Mouse (Mus musculus) ES-E14 (cell line): ENCODE results near the gene Pparg. TPM values are rescaled to one million over a fixed set of nuclear protein-coding genes. Genes with fewer than 3 reads are reported as not detected.

Experiments
- DNase-seq: peaks from one replicate; pipeline ENCODE4 v3.0.0-alpha.2; 2013; ENCODE audit warnings: low read depth, low spot score
- H3K27ac ChIP-seq: 2 replicates; pipeline ENCODE4 v1.5.1; 2012; ENCODE audit warnings: low read depth, mild to moderate bottlenecking, low read length, moderate library complexity, mixed read lengths; ENCODE audit not compliant: poor library complexity, insufficient read depth, severe bottlenecking
- H3K36me3 ChIP-seq: 2 replicates; pipeline ENCODE4 v1.6.1; 2012; ENCODE audit warnings: mild to moderate bottlenecking, low read length, moderate library complexity, mixed read lengths; ENCODE audit not compliant: control insufficient read depth, poor library complexity, insufficient read depth, severe bottlenecking
- H3K4me1 ChIP-seq, 2 experiments: fragments of 150-350 bp in 1 of 2; sonication (generic) in 1 of 2; 2 replicates each; pipeline ENCODE4 v1.6.1; 2012; ENCODE audit warnings: low read length in 2 of 2, mild to moderate bottlenecking in 1 of 2, mixed read lengths in 1 of 2; ENCODE audit not compliant: control insufficient read depth in 2 of 2, insufficient read depth in 2 of 2, poor library complexity in 1 of 2
- H3K4me3 ChIP-seq, 2 experiments: fragments of 150-350 bp in 1 of 2; sonication (generic) in 1 of 2; 2 replicates each; pipeline ENCODE4 v1.5.1; 2012; ENCODE audit warnings: low read length in 2 of 2, low read depth in 1 of 2, mild to moderate bottlenecking in 1 of 2, mixed read lengths in 1 of 2; ENCODE audit not compliant: insufficient read depth in 1 of 2, poor library complexity in 1 of 2, severe bottlenecking in 1 of 2
- H3K9ac ChIP-seq: 2 replicates; pipeline ENCODE4 v1.6.1; 2012; ENCODE audit warnings: low read depth, mild to moderate bottlenecking, low read length, mixed read lengths; ENCODE audit not compliant: poor library complexity, insufficient read depth, severe bottlenecking
- H3K9me3 ChIP-seq: fragments of 150-350 bp; sonication (generic); 2 replicates; pipeline ENCODE4 v1.6.1; 2012; ENCODE audit warnings: low read depth, mild to moderate bottlenecking, low read length; ENCODE audit not compliant: control insufficient read depth, insufficient read depth
- CHD2 ChIP-seq: IDR thresholded peaks from 2 replicates; pipeline ENCODE4 v1.6.1; 2014; ENCODE audit warnings: mild to moderate bottlenecking, low read depth, low read length, inconsistent platforms
- HCFC1 ChIP-seq: IDR thresholded peaks from 2 replicates; pipeline ENCODE4 v1.6.1; 2012; ENCODE audit warnings: low read length, inconsistent platforms, borderline replicate concordance; ENCODE audit not compliant: insufficient read depth
- MAFK ChIP-seq: IDR thresholded peaks from 2 replicates; pipeline ENCODE4 v1.6.1; 2014; ENCODE audit warnings: mild to moderate bottlenecking, low read depth, low read length, inconsistent platforms; ENCODE audit not compliant: insufficient read depth
- ZC3H11A ChIP-seq: IDR thresholded peaks from 2 replicates; pipeline ENCODE4 v1.6.1; 2012; ENCODE audit warnings: low read depth, mild to moderate bottlenecking, inconsistent platforms, low read length, borderline replicate concordance
- ZNF384 ChIP-seq: IDR thresholded peaks from 2 replicates; pipeline ENCODE4 v1.6.1; 2012; ENCODE audit warnings: low read depth, low read length, inconsistent platforms
- in situ Hi-C, 2 experiments: fragments of 600-800 bp; cut with MboI; formaldehyde crosslinking; loops; one replicate each; pipeline ENCODE4 v1.15.1; 2025; ENCODE audit warnings: low sequenced_read_pairs in 2 of 2, inconsistent platforms in 1 of 2; ENCODE audit not compliant: unreplicated experiment in 2 of 2
- total RNA-seq: library from RNA; depleted of rRNA; stranded (reverse); fragments of 300-350 nt; gene quantifications from 2 replicates; pipeline ENCODE4 v1.2.3, GENCODE M21; 2012; rRNA removed

Pparg gene
- 0.26 and 0.85 TPM in 2 replicates for total RNA-seq

DNA sequence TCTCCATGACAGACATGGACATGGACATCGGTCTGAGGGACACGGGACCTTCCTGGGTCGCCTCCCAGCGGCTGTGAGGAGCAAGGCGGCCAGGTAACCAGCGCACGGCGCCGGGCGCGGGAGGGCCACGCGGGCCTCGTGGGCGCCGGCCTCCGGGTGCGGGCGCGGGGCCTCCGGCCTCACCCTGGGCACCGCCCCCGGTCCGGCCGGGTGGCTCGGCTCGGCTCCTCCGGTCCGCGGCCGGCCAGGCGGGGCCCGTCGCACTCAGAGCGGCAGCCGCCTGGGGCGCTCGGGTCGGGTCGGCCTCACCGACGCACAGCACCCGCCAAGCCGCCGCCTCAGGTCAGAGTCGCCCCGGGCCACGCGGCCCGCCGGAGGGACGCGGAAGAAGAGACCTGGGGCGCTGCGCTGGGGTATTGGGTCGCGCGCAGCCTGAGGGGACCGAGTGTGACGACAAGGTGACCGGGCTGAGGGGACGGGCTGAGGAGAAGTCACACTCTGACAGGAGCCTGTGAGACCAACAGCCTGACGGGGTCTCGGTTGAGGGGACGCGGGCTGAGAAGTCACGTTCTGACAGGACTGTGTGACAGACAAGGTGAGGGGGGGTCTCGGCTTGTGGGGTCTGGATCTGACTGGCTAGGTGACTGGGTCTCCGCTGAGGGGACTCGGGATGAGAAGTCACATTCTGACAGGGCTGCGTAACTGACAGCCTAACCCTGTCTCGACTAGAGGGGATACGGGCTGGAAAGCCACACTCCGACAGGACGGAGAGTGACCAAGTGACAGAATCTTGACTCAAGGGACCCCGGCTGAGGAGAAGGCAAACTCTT is at the start of gene Pparg:
Gene Pparg (plus strand): TSS at position 176 of the 830 bp plus-strand sequence.
- Histone ChIP-seq H3K9me3 (no peaks in the 10 kb centered on the region), H3K27ac (no peak within 1 kb of the TSS), H3K4me1 (peaks cover 0 to 2% of the 10 kb centered on the region in 2 experiments; a peak in 1 of 4 replicates), H3K9ac (peak within 1 kb of the TSS; percentile 33; the same call in 1 of the 2 replicates), H3K4me3 (peak within 1 kb of the TSS; percentile 59 to 60), H3K36me3 (no peaks in the 10 kb centered on the region)
- TF ChIP-seq HCFC1 (no peak), ZNF384 (no peak), CHD2 (no peak), MAFK (no peak), ZC3H11A (no peak)
- DNase-seq: peak; percentile 21
- in situ Hi-C loops: no loop called here

DNA sequence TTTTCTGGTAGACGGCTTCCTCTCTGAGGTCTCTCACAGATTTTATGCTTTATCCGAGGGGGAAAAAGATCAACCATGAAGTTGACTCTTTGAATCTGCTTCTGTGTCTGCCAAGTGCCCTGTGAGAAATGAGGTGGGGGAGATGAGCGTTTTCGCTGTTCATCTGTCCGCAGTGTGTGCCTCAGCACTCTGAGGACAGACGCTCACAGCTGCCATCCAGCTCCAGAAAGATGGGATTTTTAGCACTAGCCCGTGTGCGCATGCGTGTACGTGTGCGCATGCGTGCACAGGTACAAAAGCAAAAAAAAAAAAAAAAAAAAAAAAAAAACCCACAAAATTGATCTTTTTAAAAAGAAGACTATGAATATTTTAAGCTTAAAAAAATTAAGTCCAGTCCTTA is 48.0 kb upstream of the Pparg start:
- in situ Hi-C loops: no loop called here
- no peaks in the 10 kb centered on the region for H3K9me3 ChIP-seq
- H3K4me1 ChIP-seq: no peaks in the 10 kb centered on the region
- no peaks in the 10 kb centered on the region for H3K36me3 ChIP-seq
- no peak for DNase-seq
- H3K4me3 ChIP-seq: no peak overlapping the region
- no peak overlapping the region for H3K9ac ChIP-seq
- peak; percentile 63; the same call in 1 of the 2 replicates for TF ChIP-seq ZNF384
- TF ChIP-seq ZC3H11A: no peak
- TF ChIP-seq HCFC1: no peak
- H3K27ac ChIP-seq: no peak overlapping the region

DNA sequence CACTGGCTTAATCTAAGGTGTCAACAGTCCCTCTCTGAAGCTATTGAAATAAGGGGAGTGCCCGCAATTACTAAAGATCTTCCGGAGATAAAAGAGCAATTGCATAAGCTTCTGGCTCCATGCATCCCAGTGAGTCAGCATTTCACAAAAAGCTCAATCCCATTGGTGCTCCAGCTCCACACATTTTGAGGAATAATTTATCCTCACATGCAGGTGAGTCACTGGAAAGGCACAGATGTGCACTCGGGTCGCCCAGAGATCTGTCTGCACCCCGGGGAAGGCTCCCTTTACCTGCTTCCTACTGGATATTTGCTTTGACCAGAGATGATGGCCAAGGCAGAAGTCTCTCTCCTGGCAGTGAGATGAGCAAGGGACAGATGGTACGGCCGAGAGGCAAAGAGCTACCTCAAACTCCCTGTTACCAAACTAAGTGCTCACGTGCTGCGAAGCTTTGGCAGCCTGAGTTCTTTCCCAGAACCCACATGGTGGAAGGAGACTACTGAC is 47.5 kb upstream of the Pparg start:
- no peak overlapping the region for H3K4me3 ChIP-seq
- no peaks in the 10 kb centered on the region for H3K36me3 ChIP-seq
- H3K9me3 ChIP-seq: no peaks in the 10 kb centered on the region
- no peak for DNase-seq
- in situ Hi-C loops: no loop called here
- TF ChIP-seq ZC3H11A: no peak
- no peak for TF ChIP-seq HCFC1
- no peak for TF ChIP-seq ZNF384
- no peak for TF ChIP-seq CHD2
- 0 out of 2 replicates have a peak, but pooled peaks have one; percentile 17 for TF ChIP-seq MAFK
- no peak overlapping the region for H3K27ac ChIP-seq
- no peaks in the 10 kb centered on the region for H3K4me1 ChIP-seq
- no peak overlapping the region for H3K9ac ChIP-seq

DNA sequence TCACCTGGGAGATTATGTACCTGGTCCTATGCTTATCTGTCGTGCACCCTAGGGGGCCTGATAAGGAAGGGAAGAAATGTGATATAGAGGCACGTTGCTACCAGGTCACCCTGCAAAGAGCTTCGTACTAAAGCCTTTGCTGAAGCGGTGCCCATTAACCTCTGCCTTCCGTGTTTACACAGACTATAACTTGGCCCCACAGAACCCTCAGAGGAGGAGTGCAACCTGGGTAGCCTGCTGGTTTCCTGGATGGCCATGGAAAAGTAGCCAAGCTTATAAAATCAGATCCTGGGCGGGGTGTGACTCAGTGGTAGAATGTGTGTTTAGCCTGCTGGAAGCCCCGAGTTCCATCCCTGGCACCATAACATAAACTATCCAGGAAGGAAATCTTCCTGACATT is 46.8 kb upstream of the Pparg start:
- Histone ChIP-seq H3K4me3 (no peak overlapping the region), H3K9ac (no peak overlapping the region), H3K9me3 (no peaks in the 10 kb centered on the region), H3K36me3 (no peaks in the 10 kb centered on the region), H3K4me1 (no peaks in the 10 kb centered on the region), H3K27ac (no peak overlapping the region)
- TF ChIP-seq MAFK (no peak), CHD2 (no peak), ZNF384 (no peak), HCFC1 (no peak), ZC3H11A (no peak)
- no peak for DNase-seq
- in situ Hi-C loops: no loop called here

DNA sequence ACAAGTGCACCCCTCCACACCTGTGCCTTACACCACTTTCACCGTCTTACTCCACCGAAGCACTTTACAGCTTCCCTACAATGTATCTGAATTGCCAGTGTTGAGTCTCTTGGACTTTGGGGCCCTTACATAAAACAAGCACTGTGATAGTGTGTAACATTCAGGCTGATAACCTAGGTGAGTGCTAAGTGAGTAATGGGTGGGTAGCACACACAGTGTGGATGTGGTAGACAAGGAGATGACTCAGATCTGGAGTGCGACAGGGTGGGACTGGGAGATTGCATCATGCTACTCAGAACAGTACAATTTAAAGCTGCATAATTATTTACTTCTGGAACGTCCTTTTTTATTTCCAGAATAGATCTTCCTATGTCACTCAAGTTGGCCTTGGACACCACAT is 45.0 kb upstream of the Pparg start:
- TF ChIP-seq ZC3H11A (no peak), ZNF384 (no peak), MAFK (no peak), HCFC1 (no peak), CHD2 (no peak)
- Histone ChIP-seq H3K36me3 (no peaks in the 10 kb centered on the region), H3K4me1 (no peaks in the 10 kb centered on the region), H3K4me3 (no peak overlapping the region), H3K9ac (no peak overlapping the region), H3K9me3 (no peaks in the 10 kb centered on the region), H3K27ac (no peak overlapping the region)
- no peak for DNase-seq
- in situ Hi-C loops: no loop called here
